20 mouse cellular contexts compared by ENCODE assay signal in genomic region chr13:59888038-59889016, GRCm38 (mm10).
DNase-seq lines count a peak whose midpoint lies in the region; ATAC-seq and TF ChIP-seq lines count a peak whose summit lies in the region.
"Had no signal": no experiment of that assay in that cellular context is flagged by ENCODE, and none has a peak within 500 bp of the region (broad histone marks: within the 10 kb centered on the region; RNA-seq: fewer than 3 reads in every experiment).

No protein-coding gene starts in this region.

- 0 out of 2 replicates have a peak, but pooled peaks have one; percentile 22 for ATAC-seq in liver, embryonic 14.5 days (ENCODE audit: insufficient read depth)
- no peak for ATAC-seq in liver, embryonic 12.5 days
- no peak for ATAC-seq in embryonic facial prominence, embryonic 13.5 days (ENCODE audit: insufficient number of reproducible peaks, insufficient read depth, low FRiP score, low TSS enrichment, low read depth)
- ATAC-seq: forebrain, embryonic 15.5 days; hindbrain, postnatal 0 days; Patski had no signal

- TF ChIP-seq EP300 in liver, embryonic 14.5 days (IDR thresholded peaks at IDR 0.05; ENCODE audit: low read depth) = no peak

- no peak overlapping the region for H3K4me3 ChIP-seq in liver, embryonic 14.5 days (ENCODE audit: insufficient read depth in 1 of 2, low read depth in 2 of 2, low read length in 2 of 2)
- H3K4me3 ChIP-seq in liver, embryonic 12.5 days = no peak overlapping the region
- H3K4me3 ChIP-seq in embryonic facial prominence, embryonic 13.5 days = no peak overlapping the region
- H3K4me3 ChIP-seq: forebrain, embryonic 15.5 days; left cerebral cortex, adult 2 months; neural tube, embryonic 15.5 days had no signal

- H3K36me3 ChIP-seq in liver, embryonic 14.5 days (replicated peaks; ENCODE audit: control insufficient read depth, insufficient read depth, low read depth) = no peaks in the 10 kb centered on the region
- no peaks in the 10 kb centered on the region for H3K36me3 ChIP-seq in liver, embryonic 12.5 days
- H3K36me3 ChIP-seq in embryonic facial prominence, embryonic 13.5 days = no peaks in the 10 kb centered on the region
- H3K36me3 ChIP-seq: forebrain, embryonic 15.5 days; neural tube, embryonic 15.5 days had no signal

- DNase-seq in adrenal gland, adult 2 months = peak; percentile 70
- no peak for DNase-seq in adrenal gland, postnatal 25 days
- no peak for DNase-seq in liver, embryonic 14.5 days (ENCODE audit: low read depth in 3 of 3, low spot score in 3 of 3)
- no peak for DNase-seq in right cerebral cortex, adult 18-20 months
- no peak for DNase-seq in lung, postnatal 36 days
- no peak for DNase-seq in kidney, postnatal 25 days
- DNase-seq: cerebellum, adult 9-11 months; heart, postnatal 36 days; kidney, adult 8-10 months; lung, postnatal 14 days; thymus, postnatal 14 days had no signal

- H3K9ac ChIP-seq in liver, embryonic 14.5 days (replicated peaks) = no peak overlapping the region
- no peak overlapping the region for H3K9ac ChIP-seq in liver, embryonic 12.5 days
- H3K9ac ChIP-seq in embryonic facial prominence, embryonic 13.5 days = no peak overlapping the region
- H3K9ac ChIP-seq: forebrain, embryonic 15.5 days; neural tube, embryonic 15.5 days had no signal

- H3K27ac ChIP-seq in liver, embryonic 14.5 days = no peak overlapping the region
- no peak overlapping the region for H3K27ac ChIP-seq in liver, embryonic 12.5 days
- peak overlapping the region; percentile 65 for H3K27ac ChIP-seq in embryonic facial prominence, embryonic 13.5 days
- H3K27ac ChIP-seq: forebrain, embryonic 15.5 days; hindbrain, postnatal 0 days; left cerebral cortex, adult 2 months; neural tube, embryonic 15.5 days had no signal

- H3K4me1 ChIP-seq in liver, embryonic 14.5 days (replicated peaks; ENCODE audit: control insufficient read depth in 2 of 2, insufficient read depth in 2 of 2, low read length in 1 of 2) = peaks cover 26 to 44% of the 10 kb centered on the region in 2 experiments
- H3K4me1 ChIP-seq in liver, embryonic 12.5 days = peaks cover 53% of the 10 kb centered on the region
- peaks cover 26% of the 10 kb centered on the region for H3K4me1 ChIP-seq in embryonic facial prominence, embryonic 13.5 days

- H3K4me2 ChIP-seq in liver, embryonic 14.5 days (ENCODE audit: low read depth) = no peak overlapping the region
- H3K4me2 ChIP-seq in liver, embryonic 12.5 days = no peak overlapping the region
- no peak overlapping the region for H3K4me2 ChIP-seq in embryonic facial prominence, embryonic 13.5 days
- H3K4me2 ChIP-seq: forebrain, embryonic 15.5 days; liver, embryonic 11.5 days; midbrain, embryonic 11.5 days; neural tube, embryonic 15.5 days had no signal

- no peaks in the 10 kb centered on the region for H3K9me3 ChIP-seq in liver, embryonic 14.5 days (ENCODE audit: control insufficient read depth, low read length)
- no peaks in the 10 kb centered on the region for H3K9me3 ChIP-seq in liver, embryonic 12.5 days (replicated peaks)
- 0 out of 2 replicates have a peak, but pooled peaks cover 6% of the 10 kb centered on the region for H3K9me3 ChIP-seq in embryonic facial prominence, embryonic 13.5 days
- H3K9me3 ChIP-seq: neural tube, embryonic 15.5 days had no signal

- TF ChIP-seq CTCF in liver, embryonic 14.5 days (IDR thresholded peaks at IDR 0.05; ENCODE audit: low read depth) = no peak

- no peaks in the 10 kb centered on the region for H3K27me3 ChIP-seq in liver, embryonic 14.5 days (ENCODE audit: control insufficient read depth, insufficient read depth, low read length)
- no peaks in the 10 kb centered on the region for H3K27me3 ChIP-seq in liver, embryonic 12.5 days (replicated peaks)
- H3K27me3 ChIP-seq in embryonic facial prominence, embryonic 13.5 days = no peaks in the 10 kb centered on the region
- H3K27me3 ChIP-seq: forebrain, embryonic 15.5 days; neural tube, embryonic 15.5 days; Patski had no signal
